Mouse (Mus musculus) olfactory bulb, adult 2 months (tissue): Measurements from ENCODE around the gene Slc32a1.

Experiments
- CTCF ChIP-seq: fragments of 200-500 bp; IDR thresholded peaks from 2 replicates; pipeline ENCODE4 v1.5.1; 2012; ENCODE audit warnings: low read depth, mild to moderate bottlenecking, low read length, moderate library complexity; ENCODE audit not compliant: insufficient read depth
- POLR2A ChIP-seq: fragments of 200-500 bp; IDR thresholded peaks from 2 replicates; pipeline ENCODE4 v1.6.1; 2012; ENCODE audit warnings: mild to moderate bottlenecking, low read depth, low read length, moderate library complexity; ENCODE audit not compliant: insufficient read depth

- no peak for TF ChIP-seq CTCF
- TF ChIP-seq POLR2A: no peak
These were observed 6.2 kb downstream of the Slc32a1 start for GRCm38 (mm10) chr2:158616790-158617189.
